Mouse (Mus musculus) thymus, postnatal 0 days (tissue): ENCODE measurements around the gene Creb3. TPM values are rescaled to one million over a fixed set of nuclear protein-coding genes. Genes with fewer than 3 reads are reported as not detected.
"Not testable (repeated sequence)": the region's sequence is repeated elsewhere in the genome, so short reads cannot be mapped to it uniquely, and the experiment has no call there.

Experiments used
- DNase-seq: peaks from one replicate; pipeline ENCODE4 v3.0.0-alpha.2; 2015; ENCODE audit warnings: low spot score
- polyA plus RNA-seq: library from polyadenylated mRNA; unstranded; fragments of >200 nt; fragmentation: Nextera tagmentation; extraction: Ambion mirVana; gene quantifications from 2 replicates; pipeline ENCODE4 v1.2.1, GENCODE M21; 2015

The Creb3 gene
- 51.7 and 61.2 TPM in 2 replicates for polyA plus RNA-seq

DNA sequence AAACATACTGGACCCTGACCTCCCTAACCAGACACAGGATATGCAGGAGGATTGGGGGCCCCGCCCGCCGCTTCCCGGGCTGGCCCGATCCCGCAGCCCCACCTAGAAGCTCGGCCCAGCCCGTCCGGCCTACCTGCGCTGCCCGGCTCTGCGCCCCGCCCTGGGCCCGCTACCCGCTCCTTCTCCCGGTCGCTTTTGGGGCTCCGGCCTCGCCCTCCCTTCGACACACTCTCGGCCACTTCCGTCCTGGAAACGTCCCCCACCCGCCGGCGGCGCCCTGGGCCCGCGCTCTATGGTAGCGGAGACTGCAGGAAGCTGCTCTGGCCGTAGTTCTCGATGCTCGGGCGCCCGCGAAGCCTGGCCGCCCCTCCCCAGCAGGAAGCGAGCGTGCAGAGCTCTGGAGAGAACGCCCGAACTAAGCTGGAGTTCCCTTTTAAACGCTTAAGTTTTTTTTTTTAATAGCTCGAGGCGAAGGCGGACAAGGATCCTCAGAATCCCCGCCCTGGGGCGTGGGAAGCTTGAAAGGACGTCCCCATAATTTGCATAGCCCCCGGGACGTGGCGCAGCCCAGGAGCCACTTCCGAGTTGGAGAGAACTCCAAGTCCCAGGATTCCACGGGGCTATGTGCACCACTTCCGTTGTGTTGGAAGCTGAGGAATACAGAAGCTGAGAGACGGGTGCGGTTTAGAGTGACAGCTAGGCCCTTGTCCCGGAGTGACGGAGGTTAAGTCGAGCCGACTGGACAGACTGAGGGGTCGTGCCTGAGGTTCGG, at the start of gene Creb3, which contains the start of gene Tln1:
Creb3 (plus strand) TSS at position 336 of the 772 bp plus-strand sequence.
Tln1 (minus strand) TSS at position 695 of the 772 bp plus-strand sequence.
- DNase-seq = peak; percentile 94

DNA sequence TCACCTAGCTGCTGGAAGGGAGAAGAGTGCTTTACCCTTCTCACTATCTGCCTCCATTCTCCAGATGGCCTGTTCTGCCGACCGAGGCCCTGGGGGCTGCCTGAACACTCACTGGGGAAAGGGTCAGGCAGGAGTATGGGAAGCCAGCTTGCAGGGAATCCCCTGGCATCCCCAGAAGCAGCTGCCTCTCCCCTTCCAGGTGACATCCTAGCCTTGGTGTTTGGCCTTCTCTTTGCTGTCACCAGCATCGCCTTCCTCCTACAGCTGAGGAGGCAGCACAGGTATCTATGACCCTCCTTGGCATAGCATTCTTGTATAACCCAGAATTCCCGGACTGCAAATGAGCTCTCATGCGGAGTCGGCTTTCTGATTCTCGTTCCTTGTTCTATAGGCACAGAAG, 49.5 kb upstream of the Creb3 start:
- no peak for DNase-seq

DNA sequence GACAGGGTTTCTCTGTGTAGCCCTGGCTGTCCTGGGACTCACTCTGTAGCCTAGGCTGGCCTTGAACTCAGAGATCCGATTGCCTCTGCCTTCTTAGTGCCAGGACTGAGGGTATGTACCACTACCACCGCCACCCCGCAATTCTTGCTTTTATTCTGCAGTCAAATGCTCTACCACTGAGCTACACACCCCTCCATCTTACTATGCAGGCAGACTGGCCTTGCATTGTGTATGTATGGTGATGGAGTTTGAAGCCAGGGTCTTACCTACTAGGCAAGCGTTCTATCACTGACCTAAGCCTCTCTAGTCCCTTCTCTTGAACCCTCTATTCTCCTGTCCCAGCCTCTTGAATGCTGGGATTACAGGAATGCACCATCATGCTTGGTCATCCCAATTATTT, 48.8 kb upstream of the Creb3 start:
- DNase-seq = no peak

DNA sequence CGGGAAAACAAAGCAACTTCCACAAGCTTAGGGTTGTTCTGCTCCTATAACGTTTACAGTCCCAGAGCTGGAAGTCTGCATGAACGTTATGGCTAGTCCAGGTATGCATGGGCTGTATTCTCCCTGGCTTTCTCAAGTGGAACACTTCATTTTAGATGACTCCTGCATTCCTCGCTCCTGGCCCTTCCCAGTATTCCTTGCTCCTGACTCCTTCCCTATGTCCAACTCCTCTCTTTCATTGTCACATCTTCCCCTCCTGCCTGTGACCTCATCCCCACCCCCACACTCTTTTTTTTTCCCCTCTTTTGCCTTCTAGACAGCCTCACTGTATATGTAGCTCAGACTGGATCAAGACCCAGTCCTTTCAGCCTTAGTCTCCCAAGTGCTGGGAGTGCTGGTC, 48.3 kb upstream of the Creb3 start:
- no peak for DNase-seq

DNA sequence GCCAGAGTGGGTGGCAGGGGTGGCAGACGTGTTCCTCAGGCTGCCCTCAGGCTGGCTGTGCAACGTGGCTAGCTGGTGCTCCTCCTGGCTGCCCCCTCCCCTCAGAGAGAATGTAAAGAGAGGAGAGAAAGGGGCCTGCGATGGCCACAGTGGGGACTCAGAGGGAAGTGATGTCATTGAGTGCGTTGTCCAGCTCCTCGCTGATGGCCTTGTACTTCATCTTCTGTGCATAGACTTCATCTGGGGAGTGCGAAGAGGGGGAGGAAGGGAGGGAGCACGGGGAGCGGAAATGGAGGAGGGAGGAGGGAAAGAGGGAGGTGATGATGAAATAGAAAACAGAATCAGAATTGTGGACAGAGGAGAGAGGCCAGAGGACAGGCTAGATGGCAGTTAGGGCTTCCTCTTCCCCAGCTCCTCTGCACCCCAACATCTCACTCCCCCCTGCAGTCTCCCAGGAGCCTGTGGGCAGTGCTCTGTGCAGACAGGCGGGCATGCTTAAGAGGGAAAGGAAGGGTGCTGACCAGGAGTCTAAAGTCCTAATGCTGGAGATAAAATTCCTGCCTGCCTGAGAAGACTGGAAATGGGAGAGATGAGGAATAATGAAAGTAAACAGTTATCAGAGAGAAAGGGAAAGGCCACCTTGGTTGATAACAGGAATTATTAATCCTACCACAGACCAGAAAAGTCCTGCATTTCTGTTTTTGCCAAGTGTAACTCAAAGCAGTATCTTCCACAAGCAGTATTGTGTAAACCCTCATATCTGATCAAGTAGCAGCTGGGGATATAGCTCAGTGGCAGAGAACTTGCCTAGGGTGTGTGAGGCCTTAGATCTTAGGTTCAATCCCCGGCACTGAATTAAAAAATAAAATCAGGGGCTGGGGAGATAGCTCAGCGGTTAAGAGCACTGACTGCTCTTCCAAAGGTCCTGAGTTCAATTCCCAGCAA, 46.1 kb upstream of the Creb3 start:
- DNase-seq = no peak

DNA sequence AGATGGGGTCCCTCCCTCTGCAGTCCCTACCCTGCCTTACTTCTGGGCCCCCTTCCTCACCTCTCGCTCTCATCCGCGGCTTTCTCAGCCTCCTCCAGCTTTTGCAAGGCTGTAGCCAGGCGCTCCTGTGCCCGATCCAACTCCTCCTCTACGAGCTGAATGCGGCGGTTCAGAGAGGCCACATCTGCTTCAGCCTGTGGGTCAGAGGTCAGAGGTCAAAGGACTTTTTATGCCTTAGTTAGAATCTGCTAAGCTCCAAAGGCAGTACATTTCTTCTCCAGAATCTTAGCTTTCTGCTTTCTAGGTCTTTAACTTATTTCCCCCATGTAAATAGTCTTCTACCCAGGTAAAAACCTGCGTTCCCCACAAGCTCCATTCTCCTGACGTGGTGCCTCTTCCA, 42.6 kb upstream of the Creb3 start:
- no peak for DNase-seq

DNA sequence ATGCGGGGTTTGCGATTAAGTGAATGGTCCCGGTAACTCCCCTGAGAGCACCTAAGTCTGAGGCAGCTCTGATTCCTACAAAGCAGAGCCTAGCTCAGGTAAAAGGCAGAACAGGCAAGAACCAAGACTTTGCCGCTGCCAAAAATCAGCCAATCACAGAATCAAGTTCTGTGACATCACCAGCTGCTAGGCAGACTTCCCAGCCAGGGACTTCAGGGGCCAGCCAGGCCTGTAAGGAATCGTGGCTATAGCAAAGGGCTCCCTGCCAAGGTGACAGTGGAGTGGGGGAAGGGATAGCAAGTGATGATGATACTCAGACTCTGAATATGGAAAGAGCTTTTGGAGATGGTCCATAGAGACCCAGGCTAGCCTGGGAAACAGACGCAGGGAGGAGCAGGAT, 42.2 kb upstream of the Creb3 start:
- peak; percentile 87 for DNase-seq

DNA sequence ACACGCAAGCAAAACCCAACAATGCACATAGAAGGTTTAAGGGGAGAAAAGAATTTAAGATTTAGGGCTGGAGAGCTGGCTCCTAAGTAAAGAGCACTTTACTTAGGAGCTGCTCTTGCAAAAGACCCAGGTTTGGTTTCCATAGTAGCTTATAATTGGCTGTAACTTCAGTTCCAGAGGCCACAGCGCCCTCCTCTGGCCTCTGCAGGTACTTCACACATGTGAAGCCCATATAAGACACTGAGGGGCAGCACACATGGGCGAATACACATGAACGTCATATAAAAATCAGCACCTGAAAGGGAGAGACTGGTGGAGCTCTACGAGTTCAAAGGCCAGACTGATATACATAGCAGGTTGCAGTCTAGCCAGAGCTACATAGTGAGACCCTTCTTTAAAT, 34.3 kb upstream of the Creb3 start:
- peak; percentile 27 for DNase-seq

DNA sequence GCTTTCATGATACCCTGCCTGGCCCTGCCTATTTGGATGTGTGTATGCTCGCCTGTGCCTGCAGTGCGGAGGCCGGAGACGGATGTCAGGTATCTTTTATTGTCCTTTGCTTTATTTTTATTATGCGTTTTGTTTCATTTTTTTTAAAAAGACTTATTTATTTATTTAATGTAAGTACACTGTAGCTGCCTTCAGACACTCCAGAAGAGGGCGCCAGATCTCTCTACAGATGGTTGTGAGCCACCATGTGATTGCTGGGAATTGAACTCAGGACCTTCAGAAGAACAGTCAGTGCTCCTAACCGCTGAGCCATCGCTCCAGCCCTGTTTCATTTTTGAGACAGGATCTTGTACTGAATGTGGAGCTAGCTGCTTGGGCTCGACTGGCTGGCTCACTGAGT, 33.6 kb upstream of the Creb3 start:
- DNase-seq = peak; percentile 48

DNA sequence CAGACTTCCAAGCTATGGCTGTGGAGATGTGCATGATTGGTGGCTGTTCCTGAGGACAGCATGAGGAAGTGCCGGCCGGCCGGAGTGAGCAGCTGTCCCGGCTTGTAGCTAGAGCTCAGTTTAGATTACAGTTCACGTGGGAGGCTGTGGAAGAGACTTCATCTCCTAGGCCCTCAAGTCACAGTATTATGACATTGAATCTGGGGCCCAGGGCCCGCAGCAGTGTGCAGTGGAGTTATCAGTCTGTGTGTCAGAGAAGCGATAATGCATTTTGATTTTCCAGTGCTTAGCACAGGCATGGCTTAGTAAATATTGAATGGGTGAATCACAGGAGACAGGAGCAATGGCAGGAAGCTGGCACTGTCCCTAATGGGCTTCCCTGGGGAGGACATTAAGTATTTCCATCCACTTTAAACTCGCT, 32.0 kb upstream of the Creb3 start:
- DNase-seq = no peak

DNA sequence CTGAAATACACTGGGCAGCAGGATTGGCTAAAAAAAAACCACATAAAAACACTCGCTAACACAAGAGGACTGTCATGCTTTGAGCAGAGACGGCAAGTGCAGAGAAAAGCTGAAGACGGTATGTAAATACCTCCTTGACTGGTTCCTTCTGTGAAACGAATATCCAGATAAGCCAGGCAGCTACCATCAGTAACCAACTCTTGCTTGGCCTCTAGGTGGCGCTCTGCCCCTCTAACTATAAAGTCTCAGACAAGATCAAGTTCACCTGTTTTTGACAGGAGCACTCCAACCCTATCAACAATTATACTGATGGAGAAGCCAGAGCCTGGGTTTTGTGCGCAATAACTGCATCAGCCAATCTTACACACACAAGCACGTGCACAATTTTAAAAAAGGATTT, 31.6 kb upstream of the Creb3 start:
- peak; percentile 75 for DNase-seq

DNA sequence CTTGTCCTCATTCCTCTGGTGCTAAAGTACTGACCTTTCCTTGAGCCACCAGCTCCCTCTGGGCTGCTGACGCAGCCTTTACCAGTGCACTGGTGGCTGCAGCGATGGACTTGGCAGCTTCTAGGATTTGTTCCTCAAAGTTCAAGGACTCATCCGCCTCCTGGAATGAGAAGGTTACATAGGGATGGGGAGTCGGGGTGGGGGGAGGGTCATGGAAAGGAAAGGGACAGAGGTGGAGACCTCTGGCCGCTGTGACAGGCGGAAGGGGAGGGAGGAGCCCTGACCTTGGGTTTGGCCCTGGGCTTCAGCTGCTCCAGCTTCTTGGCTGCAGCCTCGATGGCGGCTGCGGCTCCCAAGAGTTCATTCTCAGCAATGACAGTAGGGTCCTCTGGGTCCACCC, 28.9 kb upstream of the Creb3 start:
- no peak for DNase-seq

DNA sequence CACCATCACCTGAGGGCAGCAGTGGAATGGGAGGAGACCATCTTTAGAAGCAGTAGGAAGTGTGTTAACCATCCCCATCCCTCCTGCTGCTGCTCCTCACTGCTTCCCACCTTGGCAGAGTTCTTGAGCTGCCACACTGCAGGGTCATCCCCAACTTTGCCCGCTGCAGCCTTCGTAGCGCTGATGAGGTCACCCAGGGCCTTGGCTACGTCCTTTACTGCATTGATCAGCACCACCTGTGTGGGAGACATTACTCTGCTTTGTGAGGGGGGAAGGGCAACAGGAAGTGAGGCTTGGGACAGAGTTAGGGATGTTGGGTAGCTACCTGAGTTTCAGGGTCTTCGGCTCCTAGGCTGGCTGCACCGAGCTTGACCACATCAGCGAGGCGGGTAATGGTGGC, 26.5 kb upstream of the Creb3 start:
- DNase-seq = no peak

DNA sequence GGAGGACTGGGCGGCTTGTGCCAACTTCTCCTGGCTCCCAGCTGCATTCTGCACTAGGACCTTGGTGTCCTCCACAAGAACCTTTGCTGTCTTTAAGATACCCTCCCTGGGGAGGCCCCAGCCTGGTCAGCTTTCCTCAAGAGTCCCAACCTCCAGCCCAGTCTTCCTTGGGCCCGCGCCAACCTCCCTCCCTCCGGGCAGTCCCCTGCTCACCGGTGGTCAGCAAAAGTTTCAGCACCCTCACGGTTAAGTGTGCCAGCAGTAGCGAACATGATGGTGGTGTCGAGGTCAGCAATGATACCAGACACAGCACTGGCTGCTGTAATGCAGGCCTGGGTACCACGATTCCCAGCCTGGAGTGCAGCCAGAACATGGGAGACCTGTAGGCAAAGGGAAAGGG, 26.1 kb upstream of the Creb3 start:
- no peak for DNase-seq

DNA sequence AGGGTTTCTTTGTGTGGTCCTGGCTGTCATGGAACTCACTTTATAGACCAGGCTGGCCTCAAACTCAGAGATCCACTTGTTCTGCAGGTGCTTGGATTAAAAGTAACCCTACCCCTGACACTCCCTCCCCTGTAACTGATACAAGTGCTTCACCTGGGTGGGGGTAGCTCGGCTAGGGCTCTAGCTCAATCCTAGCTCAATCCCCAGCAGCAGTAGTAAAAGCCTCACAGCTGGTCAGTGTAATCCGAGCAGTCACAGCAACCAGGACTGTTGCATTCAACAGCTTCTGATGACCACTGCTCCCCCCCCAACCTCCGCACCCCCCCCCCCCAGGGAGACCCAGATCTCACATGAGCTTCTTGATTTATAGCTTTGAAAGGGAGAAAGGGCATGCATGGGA, 20.1 kb upstream of the Creb3 start:
- no peak for DNase-seq

DNA sequence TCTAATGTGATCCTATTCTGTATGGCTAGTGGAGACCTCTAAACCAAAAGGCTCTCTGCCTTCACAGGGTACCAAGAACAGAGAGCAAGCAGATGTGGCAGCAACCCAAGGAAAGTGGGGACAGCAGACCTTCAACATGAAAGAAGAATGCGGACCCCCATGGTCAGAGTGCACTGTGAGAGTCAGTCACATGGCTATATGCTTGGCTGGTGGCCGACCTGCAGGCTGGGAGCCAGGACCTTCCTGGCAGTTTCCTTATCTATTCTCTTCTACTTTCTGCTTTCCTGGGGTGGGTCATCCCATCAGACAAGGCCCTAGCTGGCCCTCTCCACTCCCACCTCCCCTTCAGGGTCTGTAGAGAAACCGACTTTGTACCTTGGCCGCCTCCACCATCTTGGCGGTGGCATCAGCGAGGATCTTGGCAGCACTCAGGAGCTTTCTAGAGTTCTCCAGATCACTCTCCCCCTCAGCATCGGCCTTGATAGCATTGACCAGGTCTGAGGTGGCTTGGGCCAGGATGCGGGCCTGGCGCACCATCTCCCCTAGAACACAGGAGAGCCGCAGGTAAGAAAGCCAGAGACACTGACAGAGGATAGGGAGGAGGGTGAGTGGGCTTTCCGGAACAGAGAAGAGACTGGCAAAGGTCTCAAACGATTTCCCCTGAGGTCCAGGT, 15.6 kb upstream of the Creb3 start:
- no peak for DNase-seq

DNA sequence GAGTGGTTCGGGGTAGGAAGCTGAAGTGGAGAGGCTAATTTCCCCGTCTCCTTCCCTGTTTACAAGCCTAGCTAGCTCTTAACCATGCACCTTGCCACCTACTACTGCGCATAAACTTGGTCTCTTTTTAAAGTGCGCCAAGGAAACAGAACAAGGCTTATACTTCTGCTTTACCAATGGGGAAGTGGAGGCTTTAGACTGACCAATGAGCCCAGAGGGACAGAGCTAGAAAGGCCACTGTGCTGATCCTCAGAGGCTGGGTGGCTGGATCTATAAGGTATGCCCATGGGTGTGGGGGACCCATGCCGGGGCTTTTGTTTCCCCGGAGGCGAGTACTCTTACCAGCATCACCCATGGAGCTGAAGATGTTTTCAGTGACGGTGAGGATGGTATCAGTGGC, 15.0 kb upstream of the Creb3 start:
- no peak for DNase-seq

DNA sequence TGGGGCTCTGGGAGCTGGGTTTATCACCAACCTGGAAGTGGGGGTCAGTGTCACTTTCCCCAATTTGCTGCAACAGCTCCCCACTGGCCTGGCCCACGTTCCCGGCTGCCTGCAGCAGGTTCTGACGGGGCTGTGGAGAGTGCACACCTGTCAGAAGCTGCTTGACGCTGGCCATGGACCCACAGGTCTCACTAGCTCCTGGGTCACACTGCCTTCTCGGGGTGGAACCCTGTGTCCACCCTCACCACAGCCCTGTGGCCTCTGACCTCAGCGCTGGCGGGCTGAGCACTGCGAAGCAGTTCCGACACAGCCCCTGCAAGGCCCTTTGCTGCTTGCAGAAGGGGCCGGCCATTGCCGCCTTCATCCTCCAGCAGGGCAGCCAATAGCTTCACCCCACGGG, 13.1 kb upstream of the Creb3 start:
- no peak for DNase-seq

DNA sequence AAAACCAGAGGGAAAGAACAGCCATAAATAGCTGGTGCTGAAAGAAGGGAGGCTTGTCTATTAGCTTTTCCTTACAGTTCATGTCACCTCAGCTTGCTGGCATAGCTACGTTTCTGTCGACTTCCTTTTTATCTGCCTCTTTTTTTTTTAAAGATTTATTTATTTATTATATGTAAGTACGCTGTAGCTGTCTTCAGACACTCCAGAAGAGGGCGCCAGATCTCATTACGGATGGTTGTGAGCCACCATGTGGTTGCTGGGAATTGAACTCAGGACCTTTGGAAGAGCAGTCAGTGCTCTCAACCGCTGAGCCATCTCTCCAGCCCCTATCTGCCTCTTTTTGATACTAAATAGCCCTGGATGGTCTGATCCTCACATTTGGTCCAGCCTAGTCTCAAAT, 10.3 kb upstream of the Creb3 start:
- DNase-seq = not testable (repeated sequence)

DNA sequence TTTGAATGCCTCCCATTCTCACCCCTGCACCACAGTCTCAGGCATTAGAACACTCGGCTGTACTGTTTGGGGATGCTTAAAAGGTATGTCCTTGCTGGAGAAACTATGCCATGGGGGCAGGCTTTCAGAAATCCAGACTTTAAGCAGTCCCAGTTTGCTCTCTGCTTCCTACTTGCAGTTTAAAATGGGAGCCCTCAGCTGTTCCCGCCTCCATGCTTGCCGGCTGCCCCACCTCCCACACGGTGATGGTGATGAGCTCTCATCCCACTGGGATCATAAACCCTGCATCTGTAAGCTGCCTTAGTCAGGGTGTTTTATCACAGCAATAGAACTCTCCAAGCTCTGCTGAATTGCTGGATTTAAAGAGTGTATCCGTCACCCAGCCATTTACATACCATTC, 9.7 kb upstream of the Creb3 start:
- no peak for DNase-seq

DNA sequence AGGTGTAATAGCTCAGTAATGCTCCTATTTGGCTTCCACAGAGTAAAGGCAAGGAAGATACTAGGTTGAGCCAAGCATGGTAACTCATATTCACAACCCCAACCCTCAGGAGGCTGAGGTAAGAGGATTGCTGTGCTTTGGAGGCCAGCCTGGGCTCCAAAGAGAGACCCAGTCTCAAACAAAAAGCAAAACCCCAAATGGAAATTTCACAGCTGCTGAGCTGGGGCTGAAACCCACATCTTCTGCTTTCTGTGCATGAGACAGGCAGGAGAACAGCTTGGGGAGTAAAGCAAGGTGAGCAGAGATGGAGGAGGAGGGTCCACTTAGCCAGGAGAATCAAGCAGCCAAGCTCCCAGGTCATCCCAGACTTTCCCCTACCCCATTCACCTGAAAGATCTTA, 8.2 kb upstream of the Creb3 start:
- DNase-seq = no peak

DNA sequence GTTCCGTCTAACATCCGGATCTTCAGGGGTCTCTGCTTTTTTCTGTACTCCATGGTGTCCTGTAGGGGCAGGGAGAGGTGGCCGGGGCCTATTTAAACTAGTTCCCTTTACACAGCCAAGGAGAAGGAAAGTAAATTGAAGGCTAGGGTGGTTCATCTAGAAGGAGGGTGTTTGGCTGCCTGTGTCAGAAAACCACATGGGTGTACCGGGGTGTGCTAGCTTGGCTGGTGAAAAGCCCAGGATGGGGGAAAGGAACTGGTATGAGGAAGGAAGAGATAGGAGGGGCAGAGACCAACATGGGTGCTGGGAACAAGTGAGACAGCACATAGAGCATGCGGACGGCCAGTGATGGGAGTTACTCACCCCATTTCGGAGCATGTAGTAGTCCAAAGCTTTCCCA, 6.2 kb upstream of the Creb3 start:
- DNase-seq = no peak
